Mouse (Mus musculus) B cell, adult 67 days (primary cell): ENCODE data around the gene Nhlrc4. TPM values are rescaled to one million over a fixed set of nuclear protein-coding genes. Genes with fewer than 3 reads are reported as not detected.

Source experiments
- total RNA-seq, 2 experiments: library from RNA; stranded (reverse); gene quantifications; 4 replicates each; pipeline ENCODE4 v1.2.4; 2023

Gene Nhlrc4
- total RNA-seq: not detected

DNA sequence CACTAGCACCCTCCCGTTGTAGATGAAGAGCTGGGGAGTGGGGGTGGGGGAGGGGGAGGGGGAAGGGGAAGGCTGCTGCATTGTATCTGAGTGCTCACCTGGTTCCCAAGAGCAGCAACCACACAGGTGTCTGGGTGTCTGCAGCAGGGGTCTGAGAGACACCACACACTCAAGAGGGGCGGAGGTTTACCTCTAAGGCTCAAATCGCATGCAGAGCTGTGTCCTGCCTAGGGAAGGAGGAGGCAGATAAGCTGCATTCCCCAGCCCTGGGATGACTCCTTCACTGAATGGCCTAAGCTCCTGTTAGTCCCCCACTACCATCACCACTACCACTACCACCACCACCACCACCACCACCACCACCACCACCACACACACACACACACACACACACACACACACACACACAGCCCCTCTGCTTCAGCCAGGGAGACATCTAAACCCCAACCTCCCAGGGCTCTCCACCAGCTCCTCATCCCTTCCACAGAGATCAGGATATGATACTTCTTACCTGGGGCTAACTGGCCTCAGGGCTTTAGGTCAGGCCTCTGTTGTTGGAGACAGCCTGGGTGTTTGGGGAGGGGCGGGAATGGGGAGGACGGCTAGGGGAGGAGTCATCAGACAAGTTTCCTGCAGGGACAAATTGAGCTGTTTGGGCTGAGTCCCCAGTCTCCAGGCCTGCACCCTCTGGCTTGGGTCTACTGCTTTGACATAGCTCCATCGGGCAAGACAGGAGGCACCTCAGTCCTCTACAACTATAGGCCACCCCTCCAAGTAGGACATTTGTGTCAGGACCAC, at the start of gene Nhlrc4, which contains the start of gene Pigq:
Nhlrc4 (minus strand) TSS at position 596 of the 798 bp plus-strand sequence.
Pigq (minus strand) TSS at position 571 of the 798 bp plus-strand sequence.

DNA sequence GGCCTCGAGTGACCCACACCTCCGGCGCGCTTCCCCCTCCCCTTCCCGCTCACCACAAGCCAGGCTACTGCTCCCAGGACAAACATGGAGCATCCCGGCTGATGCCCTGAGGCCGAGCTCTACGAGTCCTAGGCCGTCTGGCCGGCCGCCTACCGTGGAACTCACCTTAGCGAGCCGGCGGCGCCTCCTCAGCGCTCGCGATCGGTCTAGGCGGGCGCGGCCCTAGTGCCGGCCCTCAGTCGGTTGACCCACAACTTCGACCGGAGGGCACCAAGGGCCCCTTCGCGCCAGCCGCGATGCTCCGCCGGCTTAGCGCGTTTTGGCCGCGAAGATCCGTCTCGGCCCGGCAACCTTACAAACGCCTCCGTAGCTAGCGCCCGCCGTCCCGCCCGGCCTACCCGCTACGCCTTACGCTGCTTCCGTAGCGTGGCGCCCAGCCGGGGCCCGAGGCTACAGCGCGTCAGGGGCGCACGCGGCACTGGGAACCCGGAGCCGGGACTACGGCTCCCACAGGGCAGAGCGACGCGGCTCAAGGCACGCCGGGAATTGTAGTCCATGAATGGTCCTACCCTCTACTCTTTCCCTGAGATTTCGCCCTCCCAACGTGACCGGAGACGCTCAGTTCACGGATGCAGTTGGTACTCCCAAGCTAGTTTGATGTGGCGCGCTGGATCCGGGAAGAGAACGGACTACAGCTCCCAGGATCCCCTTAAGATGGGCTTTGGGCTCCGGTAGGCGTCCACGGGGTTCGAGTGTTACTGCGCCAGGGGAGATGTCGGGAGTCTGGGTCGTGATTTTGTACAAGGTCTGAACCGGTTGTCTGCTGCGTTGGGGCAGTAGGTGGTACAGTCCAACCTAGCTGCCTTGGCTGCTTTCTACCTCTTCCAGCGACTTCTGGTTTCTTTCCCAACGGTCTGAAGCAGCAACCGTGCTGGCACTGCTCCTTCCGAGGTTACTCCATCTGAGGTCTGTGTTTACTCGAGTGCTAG, 40.8 kb upstream of the Nhlrc4 start, which contains the start of gene Capn15:
Capn15 (minus strand) TSS at position 491 of the 989 bp plus-strand sequence.

DNA sequence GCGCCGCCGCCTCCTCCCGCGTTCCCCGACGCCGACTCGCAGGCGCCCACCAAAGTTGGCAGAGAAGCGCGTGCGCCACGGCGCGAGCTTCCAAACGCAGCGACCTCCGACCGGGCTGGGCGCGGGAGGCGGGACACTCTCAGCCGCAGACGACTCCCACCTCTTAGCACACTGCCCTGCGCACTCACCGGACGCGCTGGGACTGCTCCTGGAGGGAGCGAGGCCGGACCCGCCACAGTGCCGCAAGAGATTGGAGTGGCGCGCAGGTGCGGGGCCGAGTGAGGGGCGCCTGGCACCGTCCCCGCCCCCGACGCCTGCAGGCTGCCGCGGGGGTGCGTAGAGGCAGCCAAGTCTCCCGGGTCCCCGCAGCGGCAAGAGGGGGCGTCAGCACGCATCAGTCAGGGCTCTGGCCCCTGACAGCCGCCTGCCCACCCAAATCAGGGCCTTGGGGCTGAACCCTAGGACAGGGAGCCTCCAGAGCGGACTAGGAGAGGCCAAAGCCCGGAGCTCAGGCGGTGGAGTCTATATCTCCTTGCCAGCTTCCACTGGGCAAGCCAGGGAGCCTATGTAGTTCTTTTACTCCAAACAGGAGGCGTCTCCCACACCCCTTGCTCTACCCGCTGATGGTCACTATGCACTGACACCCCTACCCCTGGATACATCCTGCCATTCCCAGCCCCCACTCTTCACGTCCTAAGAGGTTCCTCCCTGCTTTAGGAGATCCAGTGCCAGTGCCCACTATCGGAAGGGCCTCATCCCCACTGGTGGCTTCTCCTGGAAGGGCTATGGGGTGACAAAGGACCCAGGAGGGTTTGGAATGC, 7.3 kb upstream of the Nhlrc4 start, which contains the start of gene A930017K11Rik:
A930017K11Rik (minus strand) TSS at position 763 of the 821 bp plus-strand sequence.

DNA sequence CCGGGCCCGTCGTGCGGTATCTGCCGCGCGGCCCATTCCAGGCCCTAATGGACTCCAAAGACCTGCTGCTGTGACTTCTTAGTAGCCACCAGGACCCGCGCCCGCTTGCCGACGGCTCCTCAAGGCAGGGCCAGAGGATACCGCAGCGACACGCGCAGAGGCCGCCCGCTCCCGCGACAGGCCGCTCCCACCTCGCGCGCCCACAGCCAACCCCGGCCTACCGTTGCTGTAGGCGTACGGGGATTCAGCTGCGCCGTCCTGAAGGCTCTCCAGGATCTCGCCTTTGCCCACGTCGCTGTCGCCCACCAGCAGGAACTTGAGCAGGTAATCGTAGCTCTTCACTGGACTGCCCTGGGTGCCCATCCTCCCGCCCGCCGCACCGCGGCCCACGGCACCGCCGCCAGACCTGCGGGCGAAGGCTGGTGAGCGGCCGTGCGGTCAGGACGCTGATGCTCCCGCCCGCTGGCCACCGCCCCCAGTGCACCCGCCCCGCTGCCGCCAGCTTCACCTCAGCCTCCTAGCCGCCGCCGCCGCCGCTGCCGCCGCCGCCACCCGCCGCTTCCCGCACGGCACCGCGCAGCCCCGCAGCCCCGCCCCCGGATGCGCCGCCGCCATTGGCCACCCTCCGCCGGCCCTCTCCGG, 25.5 kb downstream of the Nhlrc4 start, which contains the start of gene Rab40c:
Rab40c (minus strand) TSS at position 584 of the 642 bp plus-strand sequence.

Other genes starting within 250 kb of the Nhlrc4 start
- not detected for gene Gng13, start 227.8 kb downstream of the Nhlrc4 start, total RNA-seq
- gene Chtf18, start 217.5 kb downstream of the Nhlrc4 start, total RNA-seq: 1 to 10 TPM; 6.7 to 8.5 TPM
- gene Rpusd1, start 217.3 kb downstream of the Nhlrc4 start, total RNA-seq: 1 to 10 TPM; 7.5 to 7.7 TPM
- gene Mslnl, start 208.9 kb downstream of the Nhlrc4 start, total RNA-seq: not detected
- 1 to 10 TPM in 1 of 2 experiments, not detected in 1; 1.2 TPM for gene Msln, start 190.6 kb downstream of the Nhlrc4 start, total RNA-seq
- gene Narfl, start 171.2 kb downstream of the Nhlrc4 start, total RNA-seq: 10 to 100 TPM; 43.3 to 45.9 TPM
- 10 to 100 TPM; 17.7 to 28.0 TPM for gene Haghl, start 159.3 kb downstream of the Nhlrc4 start, total RNA-seq
- under 1 TPM in 1 of 2 experiments, not detected in 1; 0.32 TPM for gene Ccdc78, start 158.4 kb downstream of the Nhlrc4 start, total RNA-seq
- gene Fam173a, start 152.1 kb downstream of the Nhlrc4 start, total RNA-seq: 10 to 100 TPM; 50.2 to 61.0 TPM
- gene AC134908.4, start 149.3 kb downstream of the Nhlrc4 start, total RNA-seq: not detected
- gene Metrn, start 147.8 kb downstream of the Nhlrc4 start, total RNA-seq: 10 to 100 TPM; 13.3 to 17.5 TPM
- gene Fbxl16, start 135.9 kb downstream of the Nhlrc4 start, total RNA-seq: not detected
- 10 to 100 TPM; 18.9 TPM for gene Wdr24, start 121.3 kb downstream of the Nhlrc4 start, total RNA-seq
- 10 to 100 TPM; 31.0 to 35.5 TPM for gene Jmjd8, start 116.1 kb downstream of the Nhlrc4 start, total RNA-seq
- gene Stub1, start 111.6 kb downstream of the Nhlrc4 start, total RNA-seq: 10 to 100 TPM; 69.1 to 78.8 TPM
- 1 to 10 TPM; 1.8 to 4.8 TPM for gene Rhbdl1, start 107.7 kb downstream of the Nhlrc4 start, total RNA-seq
- gene Gm20683, start 103.2 kb downstream of the Nhlrc4 start, total RNA-seq: 1 to 10 TPM; 3.6 to 4.6 TPM
- gene Rhot2, start 100.1 kb downstream of the Nhlrc4 start, total RNA-seq: 10 to 100 TPM; 77.3 to 80.7 TPM
- 10 to 100 TPM; 25.1 to 32.9 TPM for gene Wdr90, start 83.5 kb downstream of the Nhlrc4 start, total RNA-seq
- 1 to 10 TPM; 3.2 to 4.2 TPM for gene Mcrip2, start 76.2 kb downstream of the Nhlrc4 start, total RNA-seq
- gene Mettl26, start 69.9 kb downstream of the Nhlrc4 start, total RNA-seq: 10 to 100 TPM; 21.0 to 33.3 TPM
- 1 to 10 TPM; 6.7 to 6.9 TPM for gene Wfikkn1, start 64.1 kb downstream of the Nhlrc4 start, total RNA-seq
- 10 to 100 TPM; 27.3 to 37.8 TPM for gene Rab40c, start 25.2 kb downstream of the Nhlrc4 start, total RNA-seq
- gene Pigq, start within 50 bp of the Nhlrc4 start, total RNA-seq: 10 to 100 TPM; 84.4 to 92.2 TPM
- gene A930017K11Rik, start 7.6 kb upstream of the Nhlrc4 start, total RNA-seq: not detected
- 10 to 100 TPM; 42.6 to 48.1 TPM for gene Capn15, start 40.8 kb upstream of the Nhlrc4 start, total RNA-seq
- 10 to 100 TPM; 10.4 to 11.9 TPM for gene Rab11fip3, start 124.6 kb upstream of the Nhlrc4 start, total RNA-seq
- gene Decr2, start 145.4 kb upstream of the Nhlrc4 start, total RNA-seq: 1 to 10 TPM; 4.1 to 5.3 TPM
- gene Nme4, start 150.6 kb upstream of the Nhlrc4 start, total RNA-seq: 1 to 10 TPM; 1.0 to 1.8 TPM
- gene Tmem8, start 168.3 kb upstream of the Nhlrc4 start, total RNA-seq: 10 to 100 TPM; 24.7 to 26.6 TPM
- 10 to 100 TPM; 47.7 to 60.0 TPM for gene Mrpl28, start 178.5 kb upstream of the Nhlrc4 start, total RNA-seq
- 10 to 100 TPM; 82.9 to 91.9 TPM for gene Axin1, start 193.7 kb upstream of the Nhlrc4 start, total RNA-seq